Mouse (Mus musculus) myocyte (in vitro differentiated cells): ENCODE measurements around the gene Pdlim5.

Experiments
- CEBPB ChIP-seq: IDR thresholded peaks from 2 replicates; pipeline ENCODE4 v1.6.1; 2011; ENCODE audit warnings: mild to moderate bottlenecking, moderate library complexity; ENCODE audit not compliant: poor library complexity, insufficient read depth, severe bottlenecking
- E2F4 ChIP-seq: IDR thresholded peaks from one replicate; pipeline ENCODE4 v1.6.1; 2011; ENCODE audit warnings: mild to moderate bottlenecking, control low read depth, moderate library complexity; ENCODE audit not compliant: insufficient read depth
- MAX ChIP-seq: IDR thresholded peaks from one replicate; pipeline ENCODE4 v1.6.1; 2011; ENCODE audit warnings: low read depth, mild to moderate bottlenecking, control low read depth
- MYOD1 ChIP-seq, 3 experiments: IDR thresholded peaks; one replicate each; pipeline ENCODE4 v1.6.1; 2011; ENCODE audit warnings: control low read depth in 2 of 3, low read depth in 2 of 3, mild to moderate bottlenecking in 2 of 3, moderate library complexity in 1 of 3; ENCODE audit not compliant: insufficient read length in 2 of 3, control insufficient read depth in 1 of 3
- MYOG ChIP-seq, 3 experiments: IDR thresholded peaks; one replicate each; pipeline ENCODE4 v1.6.1; 2011; ENCODE audit warnings: control low read depth in 2 of 3, low read depth in 2 of 3, mild to moderate bottlenecking in 2 of 3; ENCODE audit not compliant: insufficient read length in 2 of 3, control insufficient read depth in 1 of 3, insufficient read depth in 1 of 3
- POLR2A ChIP-seq: IDR thresholded peaks from one replicate; pipeline ENCODE4 v1.6.1; 2011; ENCODE audit warnings: low read depth, mild to moderate bottlenecking, control low read depth, moderate library complexity; ENCODE audit not compliant: insufficient read length
- POLR2AphosphoS2 ChIP-seq: IDR thresholded peaks from one replicate; pipeline ENCODE4 v1.6.1; 2011; ENCODE audit warnings: low read depth, control low read depth; ENCODE audit not compliant: insufficient read length
- REST ChIP-seq: IDR thresholded peaks from one replicate; pipeline ENCODE4 v1.6.1; 2011; ENCODE audit warnings: mild to moderate bottlenecking, control low read depth, moderate library complexity; ENCODE audit not compliant: insufficient read depth, insufficient read length
- SRF ChIP-seq: IDR thresholded peaks from one replicate; pipeline ENCODE4 v1.6.1; 2011; ENCODE audit warnings: low read depth; ENCODE audit not compliant: control insufficient read depth, insufficient read length
- TCF12 ChIP-seq: IDR thresholded peaks from one replicate; pipeline ENCODE4 v1.6.1; 2011; ENCODE audit warnings: mild to moderate bottlenecking, control low read depth; ENCODE audit not compliant: poor library complexity, insufficient read depth, severe bottlenecking
- TCF3 ChIP-seq: IDR thresholded peaks from one replicate; pipeline ENCODE4 v1.6.1; 2011; ENCODE audit warnings: low read depth, control low read depth; ENCODE audit not compliant: insufficient read length
- USF1 ChIP-seq: IDR thresholded peaks from one replicate; pipeline ENCODE4 v1.6.1; 2011; ENCODE audit warnings: low read depth, mild to moderate bottlenecking, control low read depth, moderate library complexity

- no peak for TF ChIP-seq POLR2A
- TF ChIP-seq USF1 = no peak
- TF ChIP-seq MYOG (IDR thresholded peaks at IDR 0.05; ENCODE audit: control insufficient read depth in 1 of 3, insufficient read depth in 1 of 3, insufficient read length in 2 of 3, low read depth in 2 of 3) = no peak
- TF ChIP-seq E2F4 = no peak
- no peak for TF ChIP-seq REST
- no peak for TF ChIP-seq TCF12
- TF ChIP-seq CEBPB = no peak
- no peak for TF ChIP-seq POLR2AphosphoS2
- no peak for TF ChIP-seq MAX
- no peak for TF ChIP-seq SRF
- no peak for TF ChIP-seq MYOD1 (IDR thresholded peaks at IDR 0.05; ENCODE audit: control insufficient read depth in 1 of 3, insufficient read length in 2 of 3, low read depth in 2 of 3)
- TF ChIP-seq TCF3 = no peak
These were observed 15.4 kb upstream of the Pdlim5 start for GRCm38 (mm10) chr3:142410930-142411329.
